Mouse (Mus musculus): ENCODE measurements around the gene Lum.

Lum gene

DNA sequence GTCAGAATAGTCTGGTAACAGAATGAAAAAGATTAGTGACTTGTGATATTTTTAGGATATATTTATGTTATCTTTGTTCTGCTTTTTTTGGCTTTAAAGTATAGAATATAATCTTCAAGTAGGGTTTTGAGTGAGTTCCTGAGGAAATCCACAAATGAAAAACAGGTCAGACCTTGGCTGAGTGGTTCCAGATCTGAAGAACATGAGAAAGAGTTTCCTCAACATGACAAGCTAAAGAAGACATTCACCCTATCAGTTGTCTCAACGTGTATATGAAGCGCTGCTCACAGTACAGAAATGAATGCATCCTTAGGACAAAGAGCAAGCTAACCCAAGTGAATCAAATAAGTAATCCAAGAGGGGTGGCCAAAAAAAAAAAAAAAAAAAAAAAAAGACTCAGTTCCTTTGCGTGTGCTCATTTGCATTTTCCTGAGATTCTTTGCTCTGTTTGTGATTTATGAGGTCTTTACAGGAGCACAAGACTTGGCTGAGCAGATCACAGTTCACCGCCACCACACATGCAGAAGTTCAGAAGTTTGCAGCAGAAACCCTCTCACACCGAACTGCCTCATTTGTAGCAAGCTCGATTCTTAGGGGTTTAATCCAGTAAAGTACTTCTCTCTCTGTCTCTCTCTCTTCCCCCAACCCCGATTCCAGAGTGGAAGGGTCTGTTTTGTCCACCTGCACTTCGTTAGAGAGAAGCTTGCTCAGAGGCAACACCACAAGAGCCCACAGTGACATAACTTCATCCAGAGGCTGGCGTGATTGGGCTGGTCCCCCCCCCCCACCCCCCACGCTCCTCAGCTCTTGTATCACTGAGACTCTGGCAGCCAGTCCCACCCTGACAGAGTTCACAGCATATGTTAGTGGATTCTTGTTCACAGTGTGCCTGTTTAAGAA is at the start of gene Lum:
Gene Lum (plus strand): TSS at position 172 of the 900 bp plus-strand sequence.
- in situ Hi-C loops (cut with MboI, MseI): no loop called here

- in situ Hi-C loops (cut with MboI, MseI): no loop called here
These were observed 41.6 kb upstream of the Lum start for GRCm38 (mm10) chr10:97523366-97523765.

DNA sequence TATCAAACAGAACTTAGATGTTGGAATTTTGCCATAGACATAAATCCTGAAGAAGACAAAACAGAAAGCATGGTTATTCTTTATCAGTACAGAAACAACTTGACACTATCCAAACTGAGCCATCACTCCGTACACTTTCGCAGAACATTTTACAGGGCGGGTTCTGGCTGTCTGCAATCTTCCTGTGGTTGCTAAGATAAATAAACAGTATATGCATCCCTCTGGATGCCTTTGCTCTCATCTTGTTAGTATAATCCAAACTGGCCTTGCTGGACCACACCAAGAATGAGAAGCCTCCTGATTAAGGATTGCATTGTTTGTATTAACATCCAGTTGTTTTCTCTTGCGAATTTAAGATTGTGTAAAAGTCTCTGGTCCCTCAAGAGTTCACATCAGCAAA is 29.2 kb upstream of the Lum start:
- in situ Hi-C loops (cut with MboI, MseI): no loop called here

DNA sequence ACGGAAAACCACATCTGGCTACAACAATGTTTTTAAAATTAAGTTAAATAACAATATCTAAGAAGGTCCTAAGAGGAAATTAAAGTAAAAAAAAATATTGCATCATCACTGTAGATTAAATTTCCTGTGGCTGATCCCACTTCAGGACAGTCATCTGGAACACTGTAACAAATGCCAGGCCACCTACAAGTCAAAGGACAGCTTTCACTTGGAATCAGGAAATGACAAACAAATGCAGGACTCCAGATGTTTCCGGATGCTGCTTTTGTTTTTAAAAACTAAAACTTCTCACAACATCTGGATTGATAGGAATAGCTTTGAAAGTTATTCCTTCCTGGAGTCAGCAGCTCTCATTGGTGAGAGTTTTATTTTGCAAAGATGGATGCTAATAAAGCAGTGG is 28.0 kb upstream of the Lum start:
- in situ Hi-C loops (cut with MboI, MseI): no loop called here

- in situ Hi-C loops (cut with MboI, MseI): no loop called here
These were observed 26.7 kb upstream of the Lum start for GRCm38 (mm10) chr10:97538202-97538601.

- in situ Hi-C loops (cut with MboI, MseI): no loop called here
These were observed 17.2 kb upstream of the Lum start for GRCm38 (mm10) chr10:97547740-97548139.

DNA sequence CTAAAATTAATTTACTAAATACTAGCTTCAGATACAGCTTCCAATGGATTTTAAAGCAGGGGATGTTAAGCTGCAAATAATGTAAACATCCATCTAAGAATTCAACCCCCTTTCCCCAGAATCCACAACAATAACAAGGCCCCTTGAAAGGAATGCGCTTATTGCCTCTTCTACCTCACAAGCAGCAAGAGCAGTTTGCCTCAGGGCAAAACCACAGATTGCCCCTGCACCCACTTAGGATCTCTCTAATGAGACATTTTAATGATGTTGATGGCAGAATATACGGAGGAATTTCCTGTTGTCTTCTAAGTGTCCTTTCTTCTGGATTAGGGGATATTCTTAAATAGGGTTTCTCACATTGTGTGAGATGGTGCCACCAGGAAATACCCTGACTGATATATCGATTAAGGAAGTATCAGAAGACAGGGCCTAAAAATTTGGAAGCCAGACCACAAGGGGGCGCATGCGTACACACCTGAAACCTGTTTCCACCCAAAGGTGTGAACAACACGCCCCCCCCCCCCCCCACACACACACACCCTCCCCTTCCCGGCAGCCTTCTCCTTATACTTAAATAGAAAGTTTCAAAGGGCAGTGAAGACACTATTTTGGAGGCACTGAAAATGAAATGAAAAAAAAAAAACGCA is 2.7 kb downstream of the Lum start:
- in situ Hi-C loops (cut with MboI, MseI): no loop called here

DNA sequence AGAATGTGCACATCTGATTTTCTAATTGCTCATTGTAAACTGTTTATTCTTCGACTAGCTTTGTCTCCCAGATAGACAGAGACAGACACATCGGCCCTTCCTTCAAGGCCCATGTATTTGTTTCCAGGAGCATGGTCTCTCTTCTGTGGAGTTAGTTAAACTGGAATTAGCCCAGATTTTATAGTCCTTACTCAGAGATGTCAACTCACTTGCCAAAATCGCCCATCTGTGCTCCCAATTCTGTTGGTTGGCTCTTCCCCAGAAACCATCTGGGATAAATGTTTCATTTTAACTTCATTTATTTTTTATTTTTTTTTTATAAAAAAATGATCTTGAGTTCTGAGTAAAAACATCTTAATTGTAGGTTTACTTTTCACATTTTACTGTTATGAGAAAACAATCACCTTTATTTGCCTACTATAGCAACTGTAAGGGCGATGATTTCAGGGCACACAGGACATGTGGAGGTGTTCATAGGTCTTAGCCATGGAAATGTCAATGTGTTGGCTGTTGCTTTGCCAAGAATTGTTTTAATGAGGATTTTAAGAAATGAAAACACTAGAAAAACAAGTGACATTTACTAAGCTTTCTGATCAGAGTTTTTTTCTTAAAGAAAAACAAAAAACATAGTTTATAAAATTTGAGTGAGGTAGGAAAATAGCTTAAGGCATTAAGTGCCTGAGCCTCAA is 17.8 kb downstream of the Lum start:
- in situ Hi-C loops (cut with MboI, MseI): no loop called here

- in situ Hi-C loops (cut with MboI, MseI): no loop called here
These were observed 19.2 kb downstream of the Lum start for GRCm38 (mm10) chr10:97584176-97584575.

- in situ Hi-C loops (cut with MboI, MseI): no loop called here
These were observed 22.2 kb downstream of the Lum start for GRCm38 (mm10) chr10:97587159-97587558.

DNA sequence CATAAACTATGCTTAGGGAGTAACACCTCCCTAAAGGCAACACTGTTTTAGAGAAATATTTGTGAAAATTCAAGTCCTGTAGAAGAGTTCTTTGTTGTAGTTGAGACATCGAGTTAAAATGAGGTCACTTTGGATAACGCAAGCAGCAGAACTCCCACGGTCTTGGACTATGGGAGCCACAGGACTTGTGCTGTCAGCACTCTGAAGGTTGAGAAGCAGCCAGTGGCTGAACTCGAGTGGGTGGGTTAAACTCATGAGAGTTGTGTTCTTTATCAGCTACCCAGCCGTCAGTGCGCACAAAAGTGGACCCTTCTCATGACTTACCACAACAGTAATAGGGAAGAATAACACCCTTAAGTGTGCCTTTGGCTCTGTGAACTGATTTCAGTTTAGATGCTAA is 24.6 kb downstream of the Lum start:
- in situ Hi-C loops (cut with MboI, MseI): no loop called here

DNA sequence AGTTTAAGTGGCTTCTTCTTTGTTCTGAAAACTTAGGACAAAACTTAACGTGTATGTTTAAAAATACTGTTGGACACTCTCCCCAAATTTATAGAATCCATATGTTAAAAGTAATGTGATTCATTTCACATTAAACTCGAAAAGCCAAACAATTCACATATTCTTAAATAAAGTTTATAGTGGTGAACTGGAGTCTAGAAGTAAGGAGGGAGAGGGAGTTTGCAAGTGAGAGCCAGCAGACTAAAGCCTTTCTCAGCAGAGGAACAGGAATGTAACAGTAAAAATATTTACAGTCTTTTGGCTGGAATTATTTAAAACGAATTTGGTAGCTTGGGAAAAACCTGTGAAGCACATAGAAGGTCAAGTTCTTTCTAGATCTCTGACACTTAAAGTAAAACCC is 26.1 kb downstream of the Lum start:
- in situ Hi-C loops (cut with MboI, MseI): no loop called here

- in situ Hi-C loops (cut with MboI, MseI): no loop called here
These were observed 26.8 kb downstream of the Lum start for GRCm38 (mm10) chr10:97591685-97592084.

- in situ Hi-C loops (cut with MboI, MseI): no loop called here
These were observed 30.8 kb downstream of the Lum start for GRCm38 (mm10) chr10:97595680-97596079.

DNA sequence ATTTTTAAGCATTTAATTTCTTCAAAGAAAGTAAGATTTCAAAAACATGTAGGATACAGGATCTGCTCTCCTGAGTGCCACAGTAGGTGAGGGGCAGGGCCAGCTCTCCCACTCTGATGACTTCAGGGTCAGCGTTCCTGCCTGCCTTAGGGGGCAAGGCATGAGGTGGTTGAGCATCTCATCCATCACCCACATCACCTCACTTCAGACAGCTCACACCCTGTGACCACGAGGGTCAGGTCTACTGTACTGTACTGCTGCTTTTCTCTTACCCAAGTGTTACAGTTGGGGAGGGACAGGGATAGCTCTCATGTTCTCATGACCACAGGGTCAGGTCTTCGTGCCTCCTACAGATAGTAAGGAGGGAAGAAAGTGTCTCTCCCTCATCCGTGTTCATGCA is 36.8 kb downstream of the Lum start:
- in situ Hi-C loops (cut with MboI, MseI): no loop called here

DNA sequence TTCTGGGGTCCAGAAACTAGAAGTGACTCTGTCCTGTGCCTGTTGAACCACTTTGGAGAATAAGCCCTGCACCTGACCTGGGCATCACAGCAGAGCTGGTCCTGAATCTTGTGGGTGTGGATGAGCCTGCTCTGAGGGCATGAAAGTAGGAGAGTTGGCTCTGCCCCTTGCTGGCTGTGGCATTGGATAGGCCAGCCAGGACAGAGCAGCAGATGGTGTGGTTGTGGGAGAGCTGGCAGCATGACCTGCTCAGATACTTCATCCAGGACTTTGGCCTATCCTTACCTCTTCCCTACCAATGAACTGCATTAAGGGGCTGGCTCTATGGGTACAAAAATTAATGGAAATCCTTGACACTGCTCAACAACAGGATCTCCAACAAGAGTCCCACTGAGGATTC is 38.3 kb downstream of the Lum start:
- in situ Hi-C loops (cut with MboI, MseI): no loop called here

DNA sequence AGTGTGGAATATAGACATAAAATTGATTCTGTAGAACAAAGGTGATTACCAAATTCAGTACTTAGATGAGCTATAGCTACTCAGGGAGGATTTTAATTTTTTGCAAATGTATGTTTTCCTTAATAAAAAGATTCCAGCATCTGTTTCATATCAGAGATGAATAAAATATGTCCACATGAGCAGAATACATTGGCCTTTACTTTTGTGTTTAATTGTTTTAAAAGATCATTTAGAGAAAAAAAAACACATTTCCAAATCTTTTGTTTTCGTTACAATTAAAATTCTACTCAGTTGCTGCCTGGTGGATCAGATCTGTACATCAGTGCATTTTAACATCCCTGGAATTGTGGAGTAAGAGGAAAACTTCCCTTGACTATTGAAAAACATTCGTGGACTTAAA is 41.7 kb downstream of the Lum start, which contains the start of gene Kera:
Gene Kera (plus strand): TSS at position 301 of the 400 bp plus-strand sequence.
- in situ Hi-C loops (cut with MboI, MseI): no loop called here

Data from regulatory T cell (primary cell).